Mouse (Mus musculus): ENCODE measurements at regions not wholly inside any gene's neighbourhood (a gene's known extent, or its start where the extent isn't known, plus 50 kb on each side); places are given as distances from the start of the nearest gene placed in this dataset.

DNA sequence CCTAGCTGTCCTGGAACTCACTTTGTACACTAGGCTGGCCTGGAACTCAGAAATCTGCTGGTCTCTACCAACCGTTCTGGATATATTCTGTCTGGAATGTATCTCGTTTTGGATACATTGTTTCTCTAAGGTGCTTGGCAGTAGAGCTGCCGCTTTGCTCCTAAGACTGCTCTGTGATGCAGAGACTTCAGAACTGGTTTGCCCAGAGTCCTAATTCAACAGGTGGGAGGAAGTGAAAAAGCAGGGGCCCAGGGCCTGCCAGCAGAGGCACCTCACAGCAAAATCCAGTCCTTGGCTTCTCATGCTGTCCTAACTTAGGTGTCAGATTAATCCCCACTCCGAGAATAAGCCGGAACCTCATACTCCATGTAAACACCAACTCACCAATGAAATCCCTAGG, 67.3 kb upstream of the Rreb1 start:
- DNase-seq (ENCODE audit: low spot score) = no peak

DNA sequence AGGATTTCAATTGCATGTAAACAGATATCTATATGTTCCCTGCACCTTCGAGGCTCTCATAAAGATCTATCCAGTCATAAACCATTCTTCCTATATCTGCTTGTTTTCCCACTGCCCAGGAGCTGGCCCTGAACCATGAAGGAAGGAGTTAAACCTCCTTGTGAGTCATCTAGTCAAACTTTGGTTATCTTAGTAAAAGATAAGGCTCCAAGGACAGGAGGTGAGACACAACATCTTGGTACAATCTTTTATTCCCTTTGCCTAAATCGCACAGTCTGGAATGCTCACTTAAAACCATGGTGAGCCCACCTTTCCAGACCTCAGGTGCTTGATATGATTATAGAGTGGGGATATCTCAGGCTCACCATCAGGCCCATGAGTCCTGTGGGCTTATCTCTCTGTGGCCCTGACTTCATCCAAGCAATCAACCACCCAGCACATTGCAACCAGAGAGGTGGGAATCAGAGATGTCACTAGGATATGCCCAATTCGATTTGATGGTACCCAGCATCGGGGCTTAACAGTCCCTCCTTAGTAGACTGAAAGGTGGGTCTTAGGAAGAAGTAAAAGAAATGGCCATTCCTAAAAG, 65.2 kb upstream of the Rreb1 start:
- DNase-seq (ENCODE audit: low spot score) = no peak

DNA sequence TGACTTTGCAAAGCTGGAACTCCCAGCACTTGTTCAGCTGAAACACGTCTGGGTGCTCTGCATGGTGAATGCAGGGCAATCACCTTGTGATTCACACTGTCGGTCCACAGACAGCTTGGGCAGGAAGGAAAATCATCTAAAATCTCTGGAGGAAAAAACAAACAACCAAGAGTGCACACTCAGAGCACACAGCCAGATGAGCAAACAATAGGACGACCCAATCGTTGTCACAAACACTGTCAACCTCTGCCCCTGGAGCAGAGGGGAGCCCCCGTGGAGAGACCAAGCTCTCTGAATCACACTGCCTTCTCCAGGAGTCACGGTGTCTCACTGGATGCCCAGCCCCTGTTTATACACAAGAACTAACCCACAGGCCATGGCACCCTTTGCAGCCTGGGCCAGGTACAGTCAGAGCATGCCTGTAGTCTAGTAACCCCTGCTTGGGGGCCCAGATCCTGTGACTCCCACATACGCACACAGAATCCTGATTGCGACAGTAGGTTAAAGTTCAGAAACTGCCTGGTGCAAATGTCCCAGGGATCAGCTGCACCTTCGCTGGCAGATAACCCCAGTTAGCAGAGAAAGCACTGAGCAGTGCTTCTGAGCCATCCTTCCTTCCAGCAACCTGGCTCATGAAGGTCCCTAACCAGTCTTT, 63.0 kb upstream of the Rreb1 start:
- no peak for DNase-seq (ENCODE audit: low spot score)

DNA sequence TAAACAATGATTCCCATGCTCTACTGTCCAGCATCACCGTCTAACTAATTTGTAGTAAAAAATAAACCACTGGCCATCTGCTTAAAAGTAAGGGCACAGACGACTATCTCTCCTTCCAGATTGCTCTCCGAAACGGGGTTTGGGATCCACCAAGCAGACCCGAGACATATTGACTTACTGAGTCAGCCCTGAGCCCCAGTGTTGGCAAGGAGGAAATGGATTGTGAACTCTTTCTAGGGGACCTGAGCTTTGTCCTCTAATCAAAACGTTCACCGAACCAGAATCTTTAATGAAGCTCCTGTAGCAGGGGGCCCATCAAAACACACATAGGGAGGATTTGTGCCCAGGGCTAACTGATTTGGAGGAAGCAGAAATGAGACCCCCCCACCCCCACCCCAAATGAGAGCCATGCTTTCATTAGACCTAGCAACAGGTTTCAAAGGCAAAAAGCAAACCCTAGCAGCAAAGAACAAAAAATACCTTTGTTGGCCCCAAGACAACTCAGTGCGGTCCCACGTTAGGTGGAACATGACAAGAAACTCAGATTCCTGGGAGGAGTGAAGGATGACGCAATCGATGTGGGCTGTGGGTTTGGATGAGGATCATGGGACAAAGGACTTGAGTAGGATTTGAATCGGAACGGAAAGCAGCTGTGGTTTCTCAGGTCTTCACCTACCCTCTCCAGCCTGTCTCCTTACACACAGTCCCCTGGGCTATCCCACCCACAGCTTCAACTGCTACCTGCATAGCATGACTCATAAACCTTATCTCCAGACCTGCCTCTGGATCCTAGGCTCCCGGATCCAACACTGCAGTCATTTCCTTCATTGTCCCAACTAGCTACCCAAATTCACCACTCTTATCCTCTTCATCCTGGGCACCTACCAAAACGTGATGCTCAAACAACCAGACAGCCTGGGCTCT, 62.2 kb upstream of the Rreb1 start:
- DNase-seq (ENCODE audit: low spot score) = no peak

DNA sequence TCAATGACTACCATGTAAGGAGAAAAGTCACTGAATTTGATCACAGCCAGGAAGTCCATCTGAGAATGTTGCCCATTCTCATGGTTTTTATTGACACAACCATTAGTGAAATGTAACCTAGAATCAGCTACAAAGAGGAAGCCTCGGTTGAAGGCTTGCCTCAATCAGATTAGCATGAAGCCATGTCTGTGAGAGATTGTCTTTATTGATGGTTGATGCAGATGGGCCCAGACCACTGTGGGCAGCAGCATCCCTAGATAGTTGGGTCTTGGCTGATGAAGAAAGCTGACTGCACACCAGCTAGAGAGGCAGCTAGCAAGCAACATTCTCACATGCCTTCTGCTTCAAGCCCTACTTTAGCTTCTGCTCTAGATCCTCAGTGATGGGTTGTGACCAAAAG, 60.4 kb upstream of the Rreb1 start:
- no peak for DNase-seq (ENCODE audit: low spot score)

DNA sequence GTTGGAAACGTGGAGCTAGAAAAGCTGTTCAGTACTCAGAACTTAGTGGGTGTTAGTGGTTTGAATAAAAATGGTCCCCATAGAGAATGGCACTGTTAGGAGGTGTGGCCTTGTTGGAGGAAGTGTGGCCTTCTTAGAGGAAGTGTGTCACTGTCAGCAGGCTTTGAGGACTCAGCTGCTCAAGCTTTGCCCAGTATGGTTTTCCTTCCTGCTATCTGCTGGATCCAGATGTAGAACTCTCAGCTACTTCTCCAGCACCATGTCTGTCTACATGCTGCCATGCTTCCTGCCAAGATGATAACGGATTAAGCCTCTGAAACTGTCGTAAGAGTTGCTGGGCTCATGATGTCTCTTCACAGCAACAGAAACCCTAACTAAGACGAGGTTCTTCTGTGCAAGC, 59.8 kb upstream of the Rreb1 start:
- DNase-seq (ENCODE audit: low spot score) = no peak

All from urinary bladder, postnatal 25 days (tissue).